Mouse (Mus musculus) C2C12 (cell line): ENCODE measurements around the gene Aggf1. TPM values are rescaled to one million over a fixed set of nuclear protein-coding genes. Genes with fewer than 3 reads are reported as not detected.

Experiments
- H3K27me3 ChIP-seq: one replicate; pipeline ENCODE4 v1.6.1; 2011; ENCODE audit not compliant: control insufficient read depth, insufficient read depth, insufficient read length
- H3K36me3 ChIP-seq: one replicate; pipeline ENCODE4 v1.6.1; 2011; ENCODE audit not compliant: control insufficient read depth, insufficient read depth
- H3K4me3 ChIP-seq: one replicate; pipeline ENCODE4 v1.5.1; 2011; ENCODE audit warnings: mild to moderate bottlenecking, control low read depth; ENCODE audit not compliant: poor library complexity, insufficient read depth, severe bottlenecking
- H3K79me2 ChIP-seq: one replicate; pipeline ENCODE4 v1.6.1; 2011; ENCODE audit not compliant: control insufficient read depth, insufficient read depth
- H3K79me3 ChIP-seq: one replicate; pipeline ENCODE4 v1.6.1; 2011; ENCODE audit warnings: low read depth, control low read depth
- H3ac ChIP-seq: one replicate; pipeline ENCODE3; 2011; ENCODE audit warnings: low read depth; ENCODE audit not compliant: control insufficient read depth, insufficient read length
- CEBPB ChIP-seq: IDR thresholded peaks from one replicate; pipeline ENCODE4 v1.6.1; 2011; ENCODE audit warnings: low read depth, mild to moderate bottlenecking, control low read depth, moderate library complexity
- CTCF ChIP-seq: IDR thresholded peaks from one replicate; pipeline ENCODE4 v1.5.1; 2011; ENCODE audit not compliant: control insufficient read depth, insufficient read depth, insufficient read length
- FOSL1 ChIP-seq: IDR thresholded peaks from one replicate; pipeline ENCODE4 v1.8.0; 2011; ENCODE audit warnings: mild to moderate bottlenecking, low read length; ENCODE audit not compliant: poor library complexity, insufficient read depth, severe bottlenecking
- MAX ChIP-seq: IDR thresholded peaks from one replicate; pipeline ENCODE4 v1.6.1; 2011; ENCODE audit warnings: mild to moderate bottlenecking, control low read depth
- MYOD1 ChIP-seq: IDR thresholded peaks from one replicate; pipeline ENCODE4 v1.6.1; 2011; ENCODE audit warnings: low read depth; ENCODE audit not compliant: control insufficient read depth, insufficient read length
- MYOG ChIP-seq: IDR thresholded peaks from one replicate; pipeline ENCODE4 v1.6.1; 2011; ENCODE audit not compliant: control insufficient read depth, insufficient read length; ENCODE audit errors: extremely low read depth
- USF1 ChIP-seq: IDR thresholded peaks from one replicate; pipeline ENCODE4 v1.6.1; 2011; ENCODE audit warnings: low read depth, mild to moderate bottlenecking, control low read depth, moderate library complexity
- polyA plus RNA-seq: library from polyadenylated mRNA; unstranded; fragments of >200 nt; fragmentation: generic; extraction: Trizol; gene quantifications from one replicate; pipeline ENCODE4 v1.2.1, GENCODE M21; 2012; ENCODE audit warnings: missing spikeins

The Aggf1 gene
- polyA plus RNA-seq, 1 experiment: 14.7 TPM

- peaks cover 8% of the 10 kb centered on the region for H3K36me3 ChIP-seq
- H3K79me2 ChIP-seq: peaks cover 39% of the 10 kb centered on the region
- no peak overlapping the region for H3ac ChIP-seq
- H3K4me3 ChIP-seq: peak overlapping the region; percentile 76
- TF ChIP-seq MYOG (no peak), CEBPB (no peak), MAX (no peak), USF1 (no peak), FOSL1 (no peak), MYOD1 (no peak), CTCF (no peak)
- no peaks in the 10 kb centered on the region for H3K27me3 ChIP-seq
- peaks cover 28% of the 10 kb centered on the region for H3K79me3 ChIP-seq
Observed at GRCm38 (mm10) chr13:95375554-95375914, 382 bp upstream of the Aggf1 start.

GRCm38 (mm10) chr13:95366356-95366755, 8.8 kb downstream of the Aggf1 start:
- Histone ChIP-seq H3K36me3 (peaks cover 57% of the 10 kb centered on the region), H3ac (no peak overlapping the region)

GRCm38 (mm10) chr13:95363440-95363839, 11.7 kb downstream of the Aggf1 start:
- H3K27me3 ChIP-seq: no peaks in the 10 kb centered on the region
- no peak for TF ChIP-seq CEBPB
- TF ChIP-seq MAX: no peak
- no peak for TF ChIP-seq FOSL1
- TF ChIP-seq USF1: no peak
- TF ChIP-seq MYOG: no peak
- no peak for TF ChIP-seq CTCF
- no peak for TF ChIP-seq MYOD1
- no peaks in the 10 kb centered on the region for H3K79me3 ChIP-seq
- peaks cover 46% of the 10 kb centered on the region for H3K36me3 ChIP-seq
- H3K4me3 ChIP-seq: peak overlapping the region; percentile 11
- no peak overlapping the region for H3ac ChIP-seq
- no peaks in the 10 kb centered on the region for H3K79me2 ChIP-seq

More at GRCm38 (mm10) chr13:95366356-95366755, 8.8 kb downstream of the Aggf1 start:
- no peaks in the 10 kb centered on the region for H3K79me2 ChIP-seq
- no peaks in the 10 kb centered on the region for H3K79me3 ChIP-seq
- no peak overlapping the region for H3K4me3 ChIP-seq
- H3K27me3 ChIP-seq: no peaks in the 10 kb centered on the region
- TF ChIP-seq CTCF (no peak), MYOG (no peak), USF1 (no peak), CEBPB (no peak), MYOD1 (no peak), MAX (no peak), FOSL1 (no peak)

- Histone ChIP-seq H3K36me3 (peaks cover 70% of the 10 kb centered on the region), H3ac (no peak overlapping the region), H3K27me3 (no peaks in the 10 kb centered on the region), H3K4me3 (no peak overlapping the region), H3K79me2 (no peaks in the 10 kb centered on the region), H3K79me3 (no peaks in the 10 kb centered on the region)
- TF ChIP-seq MAX: no peak
- TF ChIP-seq CEBPB: no peak
- TF ChIP-seq FOSL1: no peak
- TF ChIP-seq MYOG: no peak
- TF ChIP-seq USF1: no peak
- no peak for TF ChIP-seq CTCF
Observed at GRCm38 (mm10) chr13:95358223-95358622, 16.9 kb downstream of the Aggf1 start.

- Histone ChIP-seq H3K79me3 (no peaks in the 10 kb centered on the region), H3K36me3 (peaks cover 39% of the 10 kb centered on the region), H3K79me2 (no peaks in the 10 kb centered on the region), H3K4me3 (no peak overlapping the region), H3ac (no peak overlapping the region), H3K27me3 (no peaks in the 10 kb centered on the region)
- TF ChIP-seq CEBPB (no peak), FOSL1 (no peak), CTCF (no peak), MYOD1 (no peak), USF1 (no peak), MAX (no peak), MYOG (no peak)
Observed at GRCm38 (mm10) chr13:95348476-95348875, 26.7 kb downstream of the Aggf1 start.

GRCm38 (mm10) chr13:95347018-95347696, 28.0 kb downstream of the Aggf1 start:
- H3K4me3 ChIP-seq: no peak overlapping the region
- peaks cover 28% of the 10 kb centered on the region for H3K36me3 ChIP-seq
- H3ac ChIP-seq: no peak overlapping the region
- no peaks in the 10 kb centered on the region for H3K79me2 ChIP-seq
- TF ChIP-seq CTCF (peak; percentile 45), MYOG (no peak)
- H3K27me3 ChIP-seq: no peaks in the 10 kb centered on the region
- no peaks in the 10 kb centered on the region for H3K79me3 ChIP-seq

GRCm38 (mm10) chr13:95345869-95346268, 29.3 kb downstream of the Aggf1 start:
- peaks cover 15% of the 10 kb centered on the region for H3K36me3 ChIP-seq
- H3K79me2 ChIP-seq: no peaks in the 10 kb centered on the region
- H3ac ChIP-seq: no peak overlapping the region
- no peak overlapping the region for H3K4me3 ChIP-seq
- H3K79me3 ChIP-seq: no peaks in the 10 kb centered on the region
- TF ChIP-seq CTCF (no peak), MAX (no peak)
- no peaks in the 10 kb centered on the region for H3K27me3 ChIP-seq
